Mouse (Mus musculus) cerebellum, adult 18-20 months (tissue): ENCODE measurements around the gene Ercc6l2.
"Not testable (repeated sequence)": the region's sequence is repeated elsewhere in the genome, so short reads cannot be mapped to it uniquely, and the experiment has no call there.

Experiments used
- DNase-seq, 2 experiments: peaks; one replicate each; pipeline ENCODE4 v3.0.0; 2021

Gene Ercc6l2

DNA sequence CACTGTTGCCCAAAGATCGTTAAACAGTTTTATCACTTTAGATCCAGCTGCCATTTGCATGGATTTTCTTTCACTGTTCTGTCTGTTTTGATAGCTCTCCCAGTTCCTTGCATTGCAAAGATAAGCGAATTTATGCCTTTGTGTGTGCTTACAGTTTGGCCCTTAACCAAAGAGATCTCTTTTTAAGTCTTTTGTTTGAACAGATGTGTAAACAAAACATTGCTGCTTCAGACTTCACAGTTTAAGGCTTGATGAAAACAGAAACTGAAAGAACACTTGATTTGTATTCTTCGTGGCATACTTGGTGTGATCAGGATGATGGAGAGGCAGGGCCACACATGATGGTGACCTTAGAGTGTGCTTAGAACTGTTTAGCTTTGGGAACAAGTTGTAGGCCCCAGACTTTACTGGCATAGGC lies 70.5 kb downstream of the Ercc6l2 start:
- DNase-seq, result no peak

DNA sequence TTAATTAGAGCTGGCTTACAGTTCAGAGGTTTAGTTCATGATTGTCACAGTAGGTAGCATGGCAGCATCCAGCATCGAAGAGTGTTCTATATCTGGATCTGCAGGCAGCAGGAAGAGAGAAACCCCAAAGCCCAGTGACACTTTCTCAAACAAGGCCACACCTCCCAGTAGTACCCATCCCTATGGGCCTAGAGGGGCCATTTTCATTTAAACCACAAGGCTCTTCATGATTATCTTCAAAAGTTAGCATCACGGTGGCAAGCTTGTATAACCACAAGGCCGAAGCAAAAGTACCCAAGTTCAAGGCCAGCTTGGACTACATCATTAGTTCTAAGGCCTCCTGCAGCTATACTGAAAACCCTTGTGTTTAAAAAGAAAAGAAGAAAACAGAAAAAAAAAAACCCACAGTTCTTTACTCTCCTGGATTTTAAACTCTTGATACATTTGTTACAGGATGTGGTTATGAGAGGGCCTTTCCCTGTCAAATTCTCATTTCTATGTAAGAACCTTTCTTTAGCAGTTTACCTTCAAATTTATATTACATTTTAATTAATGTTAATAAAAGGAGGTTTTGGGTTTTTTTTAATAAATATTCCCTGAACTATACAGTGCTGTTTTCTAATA lies 71.5 kb downstream of the Ercc6l2 start:
- DNase-seq, result no peak

DNA sequence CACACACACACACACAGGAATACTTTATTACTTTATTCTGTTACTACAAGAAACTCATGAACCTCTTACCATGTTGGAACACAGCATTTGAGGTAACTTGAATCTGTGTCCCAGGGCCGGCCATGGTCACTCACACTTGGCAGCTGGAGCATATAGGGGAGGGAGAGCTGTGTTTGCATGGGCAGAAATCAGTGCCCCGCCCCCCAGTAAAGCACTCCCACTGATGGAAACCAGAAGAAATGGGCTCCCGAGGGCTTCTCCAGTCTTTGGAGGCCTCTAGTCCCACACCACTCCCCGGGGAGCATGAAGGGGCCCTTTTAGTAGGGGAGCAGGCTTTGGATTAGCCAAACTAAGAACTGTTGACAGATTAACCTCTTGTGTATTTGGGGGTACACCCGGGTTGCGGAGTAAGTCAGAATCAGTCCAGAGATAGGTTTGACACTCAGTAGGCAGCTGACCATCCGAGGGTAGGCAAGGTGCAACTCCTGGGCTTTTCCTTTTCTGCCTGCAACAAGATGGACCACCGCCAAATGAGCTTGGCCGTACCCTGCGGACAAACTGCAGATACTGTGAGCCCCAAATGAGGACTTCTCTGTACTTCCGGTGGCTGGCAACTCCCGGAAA lies 85.8 kb downstream of the Ercc6l2 start:
- peak; percentile 21 to 25 for DNase-seq

DNA sequence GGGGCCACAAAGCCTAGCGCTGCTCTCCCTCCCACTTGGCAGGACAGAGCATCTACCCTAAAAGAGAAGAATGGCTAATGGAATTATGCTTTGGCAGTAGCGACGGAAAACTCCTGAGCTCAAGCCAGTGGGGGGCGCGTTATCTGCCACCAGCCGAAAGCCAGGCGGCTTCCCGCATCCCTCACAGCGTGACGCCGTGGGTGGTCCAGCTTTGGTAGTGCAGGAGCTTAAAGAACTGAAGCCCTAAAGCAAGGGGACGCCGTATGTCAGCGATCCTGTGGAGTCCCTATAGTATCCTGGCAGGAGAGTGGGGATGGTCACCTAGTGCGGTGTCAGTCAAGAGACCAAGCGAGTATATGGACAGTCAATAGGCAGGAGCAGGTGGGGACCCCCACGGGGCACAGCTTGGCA lies 86.3 kb downstream of the Ercc6l2 start:
- peak; percentile 60 to 72 for DNase-seq

DNA sequence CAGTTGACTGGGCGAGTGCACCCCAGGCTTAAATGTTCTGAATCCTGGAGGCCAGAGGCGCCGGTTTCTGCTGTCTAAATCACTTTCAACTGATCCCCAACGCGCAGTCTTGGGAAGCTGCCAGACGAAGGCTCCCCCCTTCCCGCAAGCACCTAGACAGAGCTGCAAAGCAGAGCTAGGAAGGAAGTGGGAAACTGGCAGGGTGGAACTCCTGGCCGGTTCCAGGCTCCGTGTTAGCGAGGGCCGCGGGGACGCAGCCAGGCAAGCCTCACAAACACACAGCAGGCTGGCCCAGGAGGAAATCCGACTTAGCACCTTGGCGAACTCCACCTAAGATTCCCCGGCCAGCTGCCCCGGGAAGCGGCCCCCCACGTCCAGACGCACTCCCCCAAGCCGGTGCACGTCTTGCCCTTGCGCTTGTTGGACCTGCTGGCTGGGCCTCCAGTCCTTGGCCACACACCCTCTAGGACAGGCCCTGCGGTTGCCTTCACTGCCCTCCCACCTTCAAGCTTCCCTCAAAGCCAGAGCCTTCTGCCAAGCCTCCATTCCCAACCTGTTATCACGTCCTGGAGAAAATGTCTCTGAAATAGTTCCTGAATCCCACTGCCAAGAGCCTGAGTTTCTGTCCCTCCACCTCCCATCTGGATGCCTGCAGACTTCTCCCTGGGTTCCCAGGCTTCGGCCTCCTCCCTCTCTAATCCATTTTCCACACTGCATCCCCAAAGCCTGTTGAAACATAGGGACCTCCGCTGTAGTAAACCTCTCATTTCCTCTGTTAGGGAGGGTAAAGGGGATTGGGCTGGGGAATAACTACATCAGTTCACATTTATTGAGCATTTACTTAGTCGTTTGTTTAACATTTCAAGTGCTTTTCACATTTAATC lies 86.9 kb downstream of the Ercc6l2 start:
- peak; percentile 70 to 71 for DNase-seq

DNA sequence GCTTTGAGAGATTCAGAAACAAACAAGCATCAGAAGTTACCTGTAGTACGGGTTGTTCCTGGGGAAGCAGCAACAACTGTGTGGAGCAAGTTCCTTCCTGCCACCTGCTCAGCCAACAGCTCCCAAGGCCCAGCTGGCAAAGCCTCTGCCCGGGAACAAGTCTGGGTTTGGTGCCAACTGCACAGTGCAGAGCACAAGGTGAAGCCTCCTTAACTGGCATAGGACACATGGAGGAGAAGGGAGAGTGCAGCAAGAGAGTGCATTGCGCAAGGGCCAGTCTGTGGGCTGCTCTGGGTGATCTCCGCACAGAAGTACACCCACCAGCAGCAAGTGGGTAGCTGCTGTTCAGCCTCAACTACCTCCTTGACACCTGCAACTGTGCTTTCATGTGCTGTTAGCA lies 91.5 kb downstream of the Ercc6l2 start:
- peak; percentile 71 to 80 for DNase-seq

DNA sequence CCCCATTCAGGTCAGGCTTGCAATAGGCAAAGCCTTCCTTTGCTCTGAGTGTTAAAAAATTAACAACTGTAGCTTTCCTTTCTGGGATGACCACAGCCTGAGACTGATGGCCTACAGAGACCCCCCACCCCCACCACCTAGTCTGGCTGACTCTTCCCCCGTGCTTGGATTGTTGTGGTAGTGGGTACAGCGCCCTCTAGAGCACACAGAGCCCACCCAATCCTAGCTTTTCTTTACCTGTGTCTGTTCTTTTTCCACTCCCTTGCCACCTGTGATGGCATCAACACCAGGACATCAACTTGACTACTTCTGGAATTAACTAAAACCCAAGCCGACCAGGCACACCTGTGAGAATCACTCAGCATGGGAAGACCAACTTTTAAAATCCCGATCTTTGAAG lies 92.4 kb downstream of the Ercc6l2 start:
- no peak for DNase-seq

DNA sequence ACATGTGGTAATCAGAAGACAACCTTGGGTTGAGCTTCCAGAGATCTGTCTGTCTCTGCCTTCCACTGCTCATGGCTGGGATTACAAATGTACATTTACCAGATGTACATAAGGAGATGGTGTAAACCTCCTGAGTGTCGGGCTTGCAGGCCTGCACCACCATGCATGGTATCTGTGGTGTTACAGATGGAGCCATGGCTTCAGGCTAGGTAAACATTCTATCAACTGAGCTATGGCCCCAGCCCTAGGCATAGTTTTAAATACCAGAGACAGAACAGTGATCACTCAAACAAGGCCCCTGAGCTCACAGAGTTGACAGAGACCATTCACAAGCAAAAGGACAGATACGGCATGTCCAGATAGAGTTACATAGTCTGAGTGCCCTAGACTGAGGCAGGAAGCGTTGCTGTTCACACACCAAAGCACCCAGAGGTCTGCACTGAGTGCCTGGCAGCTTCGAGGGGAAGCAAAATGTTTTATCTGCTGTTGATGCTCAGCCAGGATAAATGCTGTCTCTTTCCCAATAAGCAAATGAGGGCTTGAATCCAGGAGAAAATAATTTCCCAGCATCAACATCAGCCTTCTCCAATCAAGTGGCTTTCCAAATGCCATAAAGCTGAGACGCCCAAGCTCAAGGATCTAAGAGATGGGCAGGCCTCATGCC lies 95.2 kb downstream of the Ercc6l2 start:
- DNase-seq, result no peak

DNA sequence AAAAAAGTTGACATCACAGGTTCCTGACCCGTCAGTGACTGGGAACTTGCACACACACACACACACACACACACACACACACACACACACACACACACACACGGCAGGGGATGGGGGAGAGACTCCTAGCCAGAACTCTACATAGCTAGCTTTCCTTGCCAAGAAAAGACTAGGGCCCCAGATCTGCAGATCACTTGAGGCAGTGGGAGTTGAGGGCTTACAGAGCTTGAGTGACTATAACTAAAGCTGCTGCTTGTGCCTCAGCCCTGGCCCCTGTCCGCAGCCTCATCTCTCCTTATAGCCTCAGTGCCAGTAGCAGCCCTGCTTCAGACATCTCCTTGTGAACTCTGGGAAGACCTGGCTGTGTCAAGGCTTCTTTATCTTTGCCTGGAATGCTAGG lies 96.6 kb downstream of the Ercc6l2 start:
- no peak for DNase-seq

DNA sequence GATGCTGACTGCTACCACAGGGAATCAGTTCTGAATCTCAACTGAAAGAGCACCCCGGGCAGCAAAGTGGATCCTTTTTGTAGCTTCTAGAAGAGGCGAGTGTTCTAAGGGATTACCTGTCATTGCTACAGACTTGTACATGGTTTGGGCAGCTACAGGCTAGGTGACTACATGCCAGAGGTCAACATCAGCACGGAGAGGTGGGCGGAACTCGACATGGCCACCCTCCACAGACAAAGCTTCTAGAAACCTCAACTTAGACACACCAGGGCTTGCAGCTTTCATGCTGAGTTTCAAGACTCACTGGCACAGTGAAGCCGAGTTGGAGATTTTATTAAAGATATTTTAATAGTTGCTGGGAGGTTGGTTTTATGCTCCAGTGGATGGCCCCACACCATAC lies 98.1 kb downstream of the Ercc6l2 start:
- no peak for DNase-seq

DNA sequence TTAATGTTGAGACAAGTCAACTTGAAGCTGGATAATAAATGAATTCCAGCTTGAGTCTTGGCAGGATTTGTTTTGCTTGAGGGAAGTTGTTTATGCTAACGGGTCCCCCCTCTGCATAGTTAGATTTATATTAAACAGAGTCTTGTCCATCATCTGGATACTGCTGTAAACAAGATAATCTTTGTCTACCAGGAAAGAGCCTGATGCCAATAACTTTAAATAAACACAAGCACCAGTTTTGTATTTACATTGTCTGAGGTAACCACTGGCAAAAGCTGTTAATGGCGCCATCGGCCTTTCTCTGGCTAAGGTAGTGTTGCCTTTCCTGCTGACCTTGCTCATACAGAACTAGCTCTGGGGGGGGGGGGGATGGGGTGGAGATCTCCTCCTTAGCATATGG lies 100.1 kb downstream of the Ercc6l2 start:
- no peak for DNase-seq

DNA sequence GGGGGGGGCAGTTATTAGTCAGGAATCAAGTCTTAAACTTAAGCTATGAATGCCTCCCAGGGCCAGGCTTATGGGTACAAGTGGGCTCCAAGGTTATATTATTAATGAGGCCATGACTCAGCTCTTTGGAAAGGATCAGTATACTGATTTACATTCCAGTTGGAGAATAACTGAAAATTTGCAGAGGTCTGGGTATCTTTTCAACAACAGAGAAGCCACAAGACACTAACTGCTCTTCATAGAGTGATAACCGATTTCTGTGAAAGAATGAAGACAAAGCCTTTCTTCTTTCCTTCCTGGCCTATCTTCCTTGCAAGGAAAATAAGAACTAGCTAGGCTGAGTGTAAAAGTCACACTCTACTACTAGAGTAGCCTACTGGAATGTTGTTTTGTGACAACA lies 100.6 kb downstream of the Ercc6l2 start:
- DNase-seq, result no peak

DNA sequence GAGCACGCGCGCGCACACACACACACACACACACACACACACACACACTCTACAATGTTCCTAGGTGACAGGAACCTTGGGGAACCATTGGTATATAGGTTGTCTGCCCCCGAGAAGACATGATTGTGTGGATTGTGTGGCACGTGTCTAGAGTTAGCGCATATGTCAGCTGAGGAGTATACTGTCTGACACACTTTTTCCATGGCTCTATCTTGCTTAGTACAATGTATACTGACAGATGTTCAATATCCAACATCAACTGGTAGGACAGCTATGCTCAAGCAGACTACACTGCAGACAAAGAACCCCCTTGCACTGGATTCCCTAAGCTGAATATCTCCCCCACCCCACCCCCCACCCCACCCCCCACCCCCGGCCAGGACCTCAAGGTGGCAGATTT lies 101.5 kb downstream of the Ercc6l2 start:
- no peak for DNase-seq

DNA sequence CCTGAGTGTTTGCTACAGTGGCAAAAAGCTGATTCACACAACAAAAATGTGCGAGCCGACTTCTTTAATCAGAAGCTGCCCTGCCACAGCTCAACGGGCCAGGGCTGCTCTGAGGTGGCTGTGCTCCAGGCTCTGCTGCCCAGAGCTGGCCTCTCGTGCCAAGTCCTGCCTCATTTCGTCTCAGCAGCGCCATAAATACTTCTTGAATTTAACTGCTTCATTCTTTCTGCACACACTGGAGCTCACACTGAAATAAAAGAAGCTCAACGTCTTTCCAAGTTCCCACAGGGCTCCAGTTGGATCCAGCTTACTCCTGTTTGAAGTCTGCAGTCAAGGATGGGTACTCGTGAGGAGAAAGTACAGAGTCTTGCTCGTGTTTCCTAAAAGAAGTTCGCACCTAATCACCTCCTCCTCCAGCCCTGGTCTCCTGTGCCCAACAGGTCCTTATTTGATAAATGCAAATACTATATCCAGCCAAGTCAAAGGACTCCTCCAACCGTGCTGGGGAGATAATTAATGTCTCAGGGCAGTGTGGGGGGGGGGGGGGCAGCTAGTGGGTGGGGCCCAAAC lies 102.2 kb downstream of the Ercc6l2 start:
- DNase-seq, result peak; percentile 77 to 82

DNA sequence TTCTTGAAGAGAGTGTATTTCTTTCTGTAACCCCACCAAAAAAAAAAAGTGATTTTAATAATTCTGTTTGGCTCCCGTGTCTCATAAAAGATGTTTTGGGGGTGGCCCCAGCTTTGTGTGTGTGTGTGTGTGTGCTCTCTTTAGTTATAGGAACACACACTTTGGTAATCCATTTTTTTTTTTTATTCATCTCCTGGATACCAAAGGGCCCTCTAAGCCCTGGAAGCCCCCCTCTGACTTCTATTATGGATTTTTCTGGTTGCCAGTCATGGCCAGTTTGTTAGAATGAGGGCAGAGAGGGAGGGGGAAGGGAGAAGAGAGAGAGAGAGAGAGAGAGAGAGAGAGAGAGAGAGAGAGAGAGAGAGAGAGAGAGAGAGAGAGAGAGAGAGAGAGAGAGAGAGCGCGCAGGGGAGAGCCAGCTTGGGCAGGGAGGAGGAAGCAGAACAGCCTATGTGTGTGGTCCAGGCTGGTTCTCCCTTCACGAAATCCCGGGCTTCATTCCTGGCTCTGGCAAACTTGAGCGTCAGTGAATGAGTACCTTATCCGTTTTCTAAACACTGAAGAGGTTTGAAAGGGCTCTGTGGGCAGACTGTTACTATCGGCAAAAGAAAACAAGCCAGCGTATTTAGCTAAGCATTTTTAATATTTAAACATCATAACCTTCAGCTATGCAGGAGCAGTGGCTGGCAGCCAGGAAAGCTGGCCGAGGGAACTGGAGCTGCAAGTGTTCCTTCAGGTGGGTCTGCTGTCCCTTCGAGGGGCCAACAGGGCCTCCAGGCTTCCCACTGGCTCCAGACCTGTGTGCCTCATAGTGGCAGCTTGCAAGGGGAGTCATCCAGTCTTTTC lies 103.0 kb downstream of the Ercc6l2 start:
- DNase-seq, result peak; percentile 37 to 49

DNA sequence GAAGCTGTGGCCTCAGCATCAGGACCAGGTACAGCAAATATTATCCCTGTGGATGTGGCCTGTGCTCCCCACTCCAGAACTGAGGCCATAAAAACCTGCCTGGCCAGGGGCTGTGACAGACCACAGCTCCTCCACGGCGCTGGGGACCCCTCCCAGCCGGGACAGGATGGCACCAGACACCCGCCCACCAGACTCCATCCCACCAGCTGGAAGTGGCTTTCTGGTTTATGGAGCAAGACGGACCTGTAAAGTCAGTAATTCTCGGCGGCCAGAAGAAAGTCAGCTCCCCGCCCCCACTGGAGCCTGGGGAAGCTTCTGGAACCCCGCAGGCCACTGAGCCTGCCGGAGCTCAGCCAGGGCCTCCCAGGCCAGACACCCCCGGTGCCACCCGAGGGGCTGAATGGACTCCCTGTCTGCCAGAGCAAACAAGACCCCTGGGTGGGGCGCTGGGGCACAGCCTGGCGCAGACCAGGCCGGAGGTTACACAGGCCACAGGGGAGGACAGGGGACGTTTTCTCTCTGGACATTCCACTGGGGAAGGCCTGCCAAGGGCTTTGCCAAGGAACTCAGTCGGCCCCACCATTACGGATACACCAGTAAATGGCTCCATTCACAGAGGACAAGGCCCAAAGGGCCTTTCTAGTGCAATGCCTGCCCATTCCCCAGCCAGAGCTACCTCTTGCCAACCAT lies 103.8 kb downstream of the Ercc6l2 start:
- peak; percentile 44 to 59 for DNase-seq

DNA sequence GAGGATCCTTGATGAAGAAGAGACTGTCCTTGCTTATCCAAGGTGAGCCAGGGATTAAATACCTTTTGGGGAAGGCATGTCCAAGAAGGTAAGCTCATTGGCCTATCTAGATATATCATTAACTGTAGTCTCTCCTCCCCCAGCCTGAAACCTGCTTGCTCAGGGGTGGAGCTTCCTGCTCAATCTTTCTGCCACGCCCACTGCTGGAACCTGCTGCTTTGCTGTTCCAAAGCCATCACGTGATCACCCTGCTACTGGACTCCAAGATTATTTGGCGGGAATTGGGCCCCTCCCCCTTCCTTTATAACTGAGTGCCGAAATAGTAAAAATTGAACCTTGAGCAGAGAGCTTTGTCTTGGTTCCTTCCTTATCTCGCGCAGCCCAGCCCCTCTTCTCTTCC lies 109.0 kb downstream of the Ercc6l2 start:
- not testable (repeated sequence) for DNase-seq

DNA sequence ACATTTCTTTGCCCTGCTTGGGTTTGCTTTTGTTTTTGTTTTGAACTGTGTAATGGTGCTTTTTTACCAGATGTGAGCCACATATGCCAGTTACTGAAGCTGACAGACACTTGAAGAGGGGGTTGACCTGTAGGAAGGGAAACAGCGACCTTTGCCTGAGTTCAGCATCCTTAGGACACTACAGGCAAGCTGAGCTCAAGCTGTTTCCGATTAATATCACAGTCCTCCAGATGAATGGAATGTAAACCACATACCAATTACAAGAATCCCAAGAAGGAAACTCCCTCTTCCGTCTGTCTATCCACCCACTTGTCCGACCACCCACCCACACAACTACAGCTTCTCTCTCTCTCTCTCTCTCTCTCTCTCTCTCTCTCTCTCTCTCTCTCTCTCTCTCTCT lies 112.3 kb downstream of the Ercc6l2 start:
- DNase-seq, result no peak

DNA sequence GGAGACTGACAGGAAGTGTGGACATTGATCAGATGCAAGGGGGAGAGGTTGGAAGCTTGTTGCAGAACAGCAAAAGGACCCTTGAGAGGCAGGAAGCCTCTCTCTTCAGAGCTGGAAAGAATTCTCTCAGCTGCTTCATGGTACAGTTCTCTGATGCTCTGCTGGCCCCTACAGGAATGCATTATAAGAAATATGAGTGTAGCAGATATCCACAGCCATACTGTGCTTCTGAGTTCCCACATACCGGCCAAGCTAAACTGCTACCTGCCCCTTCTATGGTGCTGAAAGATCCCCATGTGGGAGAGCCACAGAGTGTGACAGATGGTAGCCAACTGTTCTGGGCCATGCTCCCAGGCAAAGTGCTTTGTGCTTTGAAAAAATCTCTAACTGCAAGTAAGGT lies 114.3 kb downstream of the Ercc6l2 start:
- DNase-seq, result peak; percentile 81 to 90

DNA sequence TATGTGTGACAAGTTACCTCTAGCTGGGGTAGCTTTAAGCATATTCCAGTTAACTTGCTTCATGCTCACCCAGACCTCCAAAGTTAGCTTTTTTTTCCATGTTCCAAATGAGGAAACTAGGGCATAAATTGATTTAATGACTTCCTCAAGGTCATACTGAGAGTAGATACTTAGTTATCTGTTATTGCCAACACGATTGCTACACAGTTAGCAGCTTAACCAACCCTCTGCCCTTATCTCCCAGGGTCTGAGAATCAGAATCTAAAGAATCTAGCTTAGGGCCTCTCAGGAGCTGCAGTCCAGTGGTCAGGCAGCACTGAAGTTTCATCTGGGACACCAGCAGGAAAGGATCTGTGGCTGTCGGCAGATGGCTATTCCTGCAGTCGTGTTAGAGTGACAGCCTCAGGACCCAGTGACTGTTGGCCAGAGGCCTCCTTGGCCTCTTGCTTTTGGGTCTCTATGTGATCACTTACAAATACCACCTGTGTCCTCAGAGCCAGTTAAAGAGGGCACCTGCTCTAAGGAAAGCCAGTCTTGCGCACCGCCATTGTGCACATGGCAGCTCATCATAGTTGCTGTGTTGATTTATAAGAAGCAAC lies 115.0 kb downstream of the Ercc6l2 start:
- DNase-seq, result peak; percentile 32 to 38

DNA sequence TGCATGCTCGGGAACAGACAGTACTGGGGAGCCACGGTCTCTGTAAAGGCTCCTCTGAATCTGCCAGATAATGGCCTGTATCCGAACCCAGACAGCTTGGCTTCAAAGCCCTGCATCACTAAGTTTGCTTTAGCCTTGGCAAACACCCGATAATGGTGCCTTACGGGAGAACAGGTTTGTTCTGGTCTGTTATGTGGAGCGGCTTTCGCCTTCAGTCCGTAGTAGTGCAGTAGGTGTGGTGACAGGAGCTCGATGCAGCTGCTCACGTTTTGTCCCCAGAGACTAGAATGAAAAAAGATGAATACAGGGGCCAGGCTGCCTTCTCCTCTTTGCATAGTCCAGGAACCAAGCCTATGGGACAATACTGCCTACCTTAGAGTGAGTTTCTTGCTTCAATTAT lies 115.5 kb downstream of the Ercc6l2 start:
- DNase-seq, result no peak
